Mouse (Mus musculus): ENCODE results near the gene Fstl4. TPM values are rescaled to one million over a fixed set of nuclear protein-coding genes. Genes with fewer than 3 reads are reported as not detected.

The Fstl4 gene
- polyA plus RNA-seq, 1 experiment from 2014 or later: 15.9 TPM

GRCm38 (mm10) chr11:53121208-53121607, 356.8 kb downstream of the Fstl4 start:
- Histone ChIP-seq H3K9ac (replicated peaks) (no peak overlapping the region), H3K4me1 (peaks cover 12% of the 10 kb centered on the region), H3K4me3 (replicated peaks) (no peak overlapping the region), H3K27me3 (replicated peaks) (no peaks in the 10 kb centered on the region), H3K27ac (replicated peaks) (no peak overlapping the region), H3K9me3 (replicated peaks) (no peaks in the 10 kb centered on the region), H3K4me2 (no peak overlapping the region), H3K36me3 (no peaks in the 10 kb centered on the region)
- no peak for ATAC-seq (ENCODE audit: low FRiP score)
- WGBS: 40% methylated on average over 1 of the region's 1 CpGs

DNA sequence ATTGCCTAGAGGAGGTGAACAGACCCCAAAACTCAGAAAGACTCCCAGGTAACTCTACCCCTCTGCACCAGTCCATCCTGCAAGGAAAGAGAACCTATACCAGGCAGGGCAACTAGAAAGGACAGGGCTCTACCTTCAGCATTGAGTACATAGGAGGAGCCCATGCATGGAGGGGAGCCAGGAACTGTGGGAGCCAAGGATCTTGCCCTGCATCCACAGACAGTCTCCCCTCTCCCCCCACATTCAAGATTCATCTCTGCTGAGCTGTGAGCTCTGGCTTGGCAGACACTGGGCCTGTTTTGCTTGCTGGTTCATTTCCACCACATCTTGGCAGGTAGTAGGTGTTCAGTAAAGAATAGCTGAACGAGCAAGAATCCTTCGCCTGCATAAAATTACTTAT, 360.4 kb downstream of the Fstl4 start:
- no peak for ATAC-seq (ENCODE audit: low FRiP score)
- no peak overlapping the region for H3K27ac ChIP-seq (replicated peaks)
- no peaks in the 10 kb centered on the region for H3K9me3 ChIP-seq (replicated peaks)

GRCm38 (mm10) chr11:53126660-53127059, 362.2 kb downstream of the Fstl4 start:
- Histone ChIP-seq H3K4me1 (0 out of 2 replicates have a peak, but pooled peaks cover 2% of the 10 kb centered on the region), H3K36me3 (no peaks in the 10 kb centered on the region), H3K27ac (replicated peaks) (no peak overlapping the region), H3K27me3 (replicated peaks) (no peaks in the 10 kb centered on the region; the same call in 1 of the 2 replicates), H3K9ac (replicated peaks) (no peak overlapping the region), H3K4me2 (no peak overlapping the region), H3K9me3 (replicated peaks) (no peaks in the 10 kb centered on the region), H3K4me3 (replicated peaks) (no peak overlapping the region)
- 66% methylated on average over 6 of the region's 6 CpGs for WGBS
- ATAC-seq (ENCODE audit: low FRiP score): no peak

More for the DNA sequence above, 360.4 kb downstream of the Fstl4 start:
- Histone ChIP-seq H3K36me3 (no peaks in the 10 kb centered on the region), H3K27me3 (replicated peaks) (no peaks in the 10 kb centered on the region), H3K4me1 (peaks cover 6% of the 10 kb centered on the region; the same call in 1 of the 2 replicates), H3K4me2 (no peak overlapping the region), H3K4me3 (replicated peaks) (no peak overlapping the region), H3K9ac (replicated peaks) (no peak overlapping the region)
- 59% methylated on average over 2 of the region's 2 CpGs for WGBS

GRCm38 (mm10) chr11:53128661-53129060, 364.2 kb downstream of the Fstl4 start:
- Histone ChIP-seq H3K36me3 (no peaks in the 10 kb centered on the region), H3K27me3 (replicated peaks) (no peaks in the 10 kb centered on the region; the same call in 1 of the 2 replicates), H3K9ac (replicated peaks) (no peak overlapping the region), H3K4me1 (peaks cover 11% of the 10 kb centered on the region), H3K9me3 (replicated peaks) (no peaks in the 10 kb centered on the region), H3K27ac (replicated peaks) (no peak overlapping the region), H3K4me2 (no peak overlapping the region), H3K4me3 (replicated peaks) (no peak overlapping the region)
- WGBS: 79% methylated on average over 2 of the region's 2 CpGs
- ATAC-seq (ENCODE audit: low FRiP score): no peak

- Histone ChIP-seq H3K4me3 (replicated peaks) (no peak overlapping the region), H3K27ac (replicated peaks) (peak overlapping the region; percentile 51; the same call in 1 of the 2 replicates), H3K4me2 (peak overlapping the region; percentile 35), H3K4me1 (peaks cover 9% of the 10 kb centered on the region), H3K27me3 (replicated peaks) (no peaks in the 10 kb centered on the region; the same call in 1 of the 2 replicates), H3K9me3 (replicated peaks) (no peaks in the 10 kb centered on the region), H3K36me3 (no peaks in the 10 kb centered on the region), H3K9ac (replicated peaks) (0 out of 2 replicates have a peak overlapping the region, but pooled peaks have one; percentile 9)
- WGBS: 27% methylated on average over 23 of the region's 23 CpGs
- ATAC-seq (ENCODE audit: low FRiP score): 0 out of 2 replicates have a peak, but pooled peaks have one; percentile 38
Observed at GRCm38 (mm10) chr11:53132406-53133035, 368.1 kb downstream of the Fstl4 start.

DNA sequence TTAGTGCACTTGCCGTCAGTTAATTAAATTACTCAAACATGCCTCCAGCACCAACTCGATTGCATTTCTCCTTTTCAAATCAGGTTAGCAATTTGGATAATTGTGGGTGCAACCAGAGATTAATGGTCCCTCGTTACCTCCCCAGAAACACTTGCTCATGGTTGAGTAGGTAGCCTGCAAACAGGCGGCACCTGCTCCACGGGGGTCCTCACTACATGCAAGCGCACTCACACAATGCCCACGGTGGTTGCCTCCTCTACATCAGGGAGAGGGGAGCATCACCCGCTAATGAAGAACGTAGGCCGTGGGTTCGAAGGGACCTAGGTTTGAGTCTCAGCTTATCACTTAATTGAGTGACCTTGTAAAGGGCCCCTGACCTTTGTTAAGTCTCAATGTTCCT, 371.9 kb downstream of the Fstl4 start:
- Histone ChIP-seq H3K9ac (replicated peaks) (no peak overlapping the region), H3K4me2 (no peak overlapping the region), H3K4me1 (peaks cover 20% of the 10 kb centered on the region), H3K4me3 (replicated peaks) (no peak overlapping the region), H3K36me3 (no peaks in the 10 kb centered on the region), H3K27me3 (replicated peaks) (no peaks in the 10 kb centered on the region; the same call in 1 of the 2 replicates), H3K27ac (replicated peaks) (no peak overlapping the region), H3K9me3 (replicated peaks) (no peaks in the 10 kb centered on the region)
- WGBS: 47% methylated on average over 11 of the region's 11 CpGs
- ATAC-seq (ENCODE audit: low FRiP score): peak; percentile 56; the same call in 1 of the 2 replicates

DNA sequence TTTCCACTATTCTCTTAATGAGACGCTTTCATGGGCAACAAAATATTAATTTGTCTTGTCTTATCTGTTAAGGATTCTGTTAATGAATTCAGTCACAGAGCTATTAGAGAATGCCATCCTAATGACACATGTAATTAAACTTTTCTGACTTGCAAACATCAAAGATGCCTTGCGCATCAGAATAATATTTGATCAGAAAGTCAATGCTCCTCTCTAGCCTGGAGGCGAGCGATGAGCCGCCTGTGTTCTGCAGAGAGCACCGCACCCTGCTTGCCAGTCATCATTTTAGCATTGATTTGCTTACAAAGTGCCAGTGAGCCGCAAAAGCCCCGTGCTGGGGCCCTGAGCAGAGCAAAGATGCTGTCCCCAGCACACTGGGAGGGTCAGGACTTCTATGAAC, 372.9 kb downstream of the Fstl4 start:
- Histone ChIP-seq H3K9ac (replicated peaks) (no peak overlapping the region), H3K4me2 (no peak overlapping the region), H3K4me1 (peaks cover 18% of the 10 kb centered on the region), H3K4me3 (replicated peaks) (no peak overlapping the region), H3K27me3 (replicated peaks) (no peaks in the 10 kb centered on the region), H3K9me3 (replicated peaks) (no peaks in the 10 kb centered on the region), H3K27ac (replicated peaks) (no peak overlapping the region), H3K36me3 (no peaks in the 10 kb centered on the region)
- 63% methylated on average over 8 of the region's 8 CpGs for WGBS
- ATAC-seq (ENCODE audit: low FRiP score): no peak

DNA sequence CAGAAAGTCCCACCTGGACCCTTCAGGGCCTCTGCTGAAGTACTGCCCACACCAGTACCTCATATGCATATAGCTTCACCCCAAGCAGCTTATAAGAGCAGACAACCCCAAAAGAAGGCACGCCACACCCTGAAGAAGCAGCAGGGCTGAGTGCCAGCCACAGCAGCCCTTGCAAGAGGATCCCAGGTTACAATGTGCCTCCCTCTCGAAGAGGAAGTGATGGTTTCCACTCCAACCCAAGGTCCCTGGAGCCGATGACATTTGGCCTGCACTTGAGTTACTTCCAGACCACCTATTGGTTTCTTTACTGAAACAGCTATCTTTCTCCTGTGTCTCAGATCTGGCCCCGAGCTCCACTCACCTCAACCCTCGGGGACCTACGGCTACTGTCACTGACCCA, 373.8 kb downstream of the Fstl4 start:
- Histone ChIP-seq H3K4me1 (peaks cover 11% of the 10 kb centered on the region), H3K27ac (replicated peaks) (no peak overlapping the region), H3K36me3 (no peaks in the 10 kb centered on the region), H3K27me3 (replicated peaks) (no peaks in the 10 kb centered on the region), H3K9me3 (replicated peaks) (no peaks in the 10 kb centered on the region), H3K9ac (replicated peaks) (no peak overlapping the region), H3K4me2 (no peak overlapping the region), H3K4me3 (replicated peaks) (no peak overlapping the region)
- WGBS: 87% methylated on average over 6 of the region's 6 CpGs
- ATAC-seq (ENCODE audit: low FRiP score): no peak

GRCm38 (mm10) chr11:53139666-53140065, 375.2 kb downstream of the Fstl4 start:
- no peak overlapping the region for H3K27ac ChIP-seq (replicated peaks)
- no peak overlapping the region for H3K4me3 ChIP-seq (replicated peaks)
- H3K27me3 ChIP-seq (replicated peaks): no peaks in the 10 kb centered on the region
- 88% methylated on average over 3 of the region's 3 CpGs for WGBS
- no peak overlapping the region for H3K4me2 ChIP-seq
- peaks cover 11% of the 10 kb centered on the region for H3K4me1 ChIP-seq
- no peaks in the 10 kb centered on the region for H3K9me3 ChIP-seq (replicated peaks)
- no peak overlapping the region for H3K9ac ChIP-seq (replicated peaks)
- ATAC-seq (ENCODE audit: low FRiP score): no peak
- no peaks in the 10 kb centered on the region for H3K36me3 ChIP-seq

DNA sequence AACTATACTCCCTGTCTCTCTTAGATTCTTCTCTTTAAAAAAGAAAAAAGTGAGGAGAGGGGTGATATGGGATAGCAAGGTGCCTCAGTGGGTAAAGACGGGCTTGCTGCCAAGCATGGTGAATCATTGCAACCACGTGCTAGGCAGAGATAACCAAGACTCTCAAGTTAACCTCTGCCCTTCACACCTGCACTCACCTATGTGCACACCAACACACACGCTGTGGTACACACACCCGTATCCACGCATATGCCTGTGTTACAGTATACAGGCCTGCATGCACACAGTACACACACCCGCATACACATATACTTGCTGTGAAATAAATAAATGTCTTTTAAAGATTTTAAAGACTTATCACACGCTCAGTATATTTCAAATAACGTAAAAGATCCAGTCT, 375.8 kb downstream of the Fstl4 start:
- Histone ChIP-seq H3K9ac (replicated peaks) (no peak overlapping the region), H3K4me3 (replicated peaks) (no peak overlapping the region), H3K4me1 (peaks cover 12% of the 10 kb centered on the region), H3K4me2 (no peak overlapping the region), H3K27ac (replicated peaks) (no peak overlapping the region), H3K9me3 (replicated peaks) (no peaks in the 10 kb centered on the region), H3K36me3 (no peaks in the 10 kb centered on the region), H3K27me3 (replicated peaks) (no peaks in the 10 kb centered on the region)
- ATAC-seq (ENCODE audit: low FRiP score): no peak
- 54% methylated on average over 8 of the region's 8 CpGs for WGBS

DNA sequence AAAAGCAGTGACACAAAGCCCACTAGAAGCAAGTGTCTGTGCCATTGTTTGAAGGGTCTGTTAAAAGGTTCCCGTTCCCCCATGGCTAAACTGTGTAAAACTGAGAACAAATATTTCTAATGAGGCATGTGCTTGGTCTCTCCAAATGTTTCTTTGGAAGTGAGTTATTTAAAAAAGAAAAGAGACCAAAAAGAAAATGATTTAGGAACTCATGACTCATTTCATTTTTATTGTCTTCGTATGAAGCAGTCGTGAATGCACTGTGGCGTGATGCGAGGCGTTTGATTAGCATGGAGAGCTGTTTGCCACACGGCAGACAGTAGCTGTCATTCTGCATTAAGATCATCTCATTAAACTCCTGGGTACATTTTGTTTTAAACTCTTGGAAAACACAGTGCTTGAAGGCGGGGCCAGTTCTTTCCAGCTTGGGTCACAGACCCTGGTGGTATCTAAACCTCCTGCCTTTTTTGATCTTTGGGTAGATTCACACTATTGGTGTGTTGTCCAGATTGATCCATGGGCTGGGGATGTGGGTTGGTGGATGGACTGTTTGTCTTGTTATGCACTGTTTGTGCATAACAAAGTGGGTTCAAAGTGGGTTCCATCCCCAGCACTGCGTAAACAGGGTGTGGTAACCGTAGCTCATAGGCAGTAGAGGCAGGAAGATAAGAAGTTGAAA, 376.4 kb downstream of the Fstl4 start:
- Histone ChIP-seq H3K36me3 (no peaks in the 10 kb centered on the region), H3K27ac (replicated peaks) (no peak overlapping the region), H3K9me3 (replicated peaks) (no peaks in the 10 kb centered on the region), H3K4me3 (replicated peaks) (no peak overlapping the region), H3K27me3 (replicated peaks) (0 out of 2 replicates have a peak, but pooled peaks cover 1% of the 10 kb centered on the region), H3K4me2 (no peak overlapping the region), H3K4me1 (peaks cover 18% of the 10 kb centered on the region), H3K9ac (replicated peaks) (no peak overlapping the region)
- no peak for ATAC-seq (ENCODE audit: low FRiP score)
- 34% methylated on average over 10 of the region's 10 CpGs for WGBS

DNA sequence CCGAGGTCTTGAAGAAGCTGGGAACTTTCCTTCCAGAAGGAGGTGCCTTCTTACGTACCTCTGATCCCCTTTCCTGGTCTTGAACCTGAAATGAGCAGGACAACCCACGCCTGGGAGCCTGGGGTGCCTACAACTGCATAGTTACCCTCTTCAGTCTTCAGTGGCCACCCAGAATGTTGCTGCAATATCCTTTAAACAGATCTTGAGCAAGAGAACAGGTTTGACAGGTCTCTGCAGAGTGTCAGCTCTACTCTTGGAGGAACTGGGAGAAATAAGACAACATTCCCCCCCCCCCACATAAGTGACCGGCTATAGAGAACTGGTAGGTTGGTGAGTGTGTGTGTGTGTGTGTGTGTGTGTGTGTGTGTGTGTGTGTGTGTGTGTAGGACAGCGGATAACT, 379.1 kb downstream of the Fstl4 start:
- 89% methylated on average over 5 of the region's 5 CpGs for WGBS
- no peak overlapping the region for H3K27ac ChIP-seq (replicated peaks)
- H3K9ac ChIP-seq (replicated peaks): no peak overlapping the region
- no peaks in the 10 kb centered on the region for H3K9me3 ChIP-seq (replicated peaks)
- no peak overlapping the region for H3K4me2 ChIP-seq
- H3K27me3 ChIP-seq (replicated peaks): 0 out of 2 replicates have a peak, but pooled peaks cover 6% of the 10 kb centered on the region
- peaks cover 18% of the 10 kb centered on the region for H3K4me1 ChIP-seq
- H3K36me3 ChIP-seq: no peaks in the 10 kb centered on the region
- ATAC-seq (ENCODE audit: low FRiP score): no peak
- H3K4me3 ChIP-seq (replicated peaks): no peak overlapping the region
